Mouse (Mus musculus) forebrain, embryonic 10.5 days (tissue): Measurements from ENCODE around the gene Treml4. TPM values are rescaled to one million over a fixed set of nuclear protein-coding genes. Genes with fewer than 3 reads are reported as not detected.
"Not testable (repeated sequence)": the region's sequence is repeated elsewhere in the genome, so short reads cannot be mapped to it uniquely, and the experiment has no call there.

Source experiments
- DNase-seq: peaks from one replicate; pipeline ENCODE4 v3.0.0-alpha.2; 2017; ENCODE audit warnings: low spot score; ENCODE audit errors: extremely low spot score
- H3K27ac ChIP-seq: fragments of 300-500 bp; sonication (generic); 2 replicates; pipeline ENCODE4 v1.5.1; 2016; ENCODE audit warnings: mild to moderate bottlenecking
- H3K27me3 ChIP-seq: fragments of 300-500 bp; sonication (generic); 2 replicates; pipeline ENCODE4 v1.6.1; 2016; ENCODE audit warnings: mild to moderate bottlenecking; ENCODE audit not compliant: poor library complexity, severe bottlenecking
- H3K36me3 ChIP-seq: fragments of 300-500 bp; sonication (generic); replicated peaks from 2 replicates; pipeline ENCODE4 v1.6.1; 2016; ENCODE audit warnings: mild to moderate bottlenecking, moderate library complexity
- H3K4me1 ChIP-seq: fragments of 300-500 bp; sonication (generic); 2 replicates; pipeline ENCODE4 v1.6.1; 2016
- H3K4me3 ChIP-seq: fragments of 300-500 bp; sonication (generic); 2 replicates; pipeline ENCODE4 v1.5.1; 2016; ENCODE audit warnings: mild to moderate bottlenecking, moderate library complexity
- H3K9me3 ChIP-seq: fragments of 300-500 bp; sonication (generic); 2 replicates; pipeline ENCODE4 v1.6.1; 2016; ENCODE audit warnings: mild to moderate bottlenecking, moderate library complexity
- WGBS: fragments of 180-500 bp; shearing (Covaris S2); methylation state at CpG from one replicate; pipeline ENCODE4 v1.1.7; 2016; 5-methylcytosine and 5-hydroxymethylcytosine counted together
- polyA plus RNA-seq: library from polyadenylated mRNA; unstranded; fragments of >200 nt; fragmentation: Nextera tagmentation; extraction: Ambion mirVana; gene quantifications from 2 replicates; pipeline ENCODE4 v1.2.1, GENCODE M21; 2016

Gene Treml4
- polyA plus RNA-seq, 1 experiment from 2014 or later, result not detected

DNA sequence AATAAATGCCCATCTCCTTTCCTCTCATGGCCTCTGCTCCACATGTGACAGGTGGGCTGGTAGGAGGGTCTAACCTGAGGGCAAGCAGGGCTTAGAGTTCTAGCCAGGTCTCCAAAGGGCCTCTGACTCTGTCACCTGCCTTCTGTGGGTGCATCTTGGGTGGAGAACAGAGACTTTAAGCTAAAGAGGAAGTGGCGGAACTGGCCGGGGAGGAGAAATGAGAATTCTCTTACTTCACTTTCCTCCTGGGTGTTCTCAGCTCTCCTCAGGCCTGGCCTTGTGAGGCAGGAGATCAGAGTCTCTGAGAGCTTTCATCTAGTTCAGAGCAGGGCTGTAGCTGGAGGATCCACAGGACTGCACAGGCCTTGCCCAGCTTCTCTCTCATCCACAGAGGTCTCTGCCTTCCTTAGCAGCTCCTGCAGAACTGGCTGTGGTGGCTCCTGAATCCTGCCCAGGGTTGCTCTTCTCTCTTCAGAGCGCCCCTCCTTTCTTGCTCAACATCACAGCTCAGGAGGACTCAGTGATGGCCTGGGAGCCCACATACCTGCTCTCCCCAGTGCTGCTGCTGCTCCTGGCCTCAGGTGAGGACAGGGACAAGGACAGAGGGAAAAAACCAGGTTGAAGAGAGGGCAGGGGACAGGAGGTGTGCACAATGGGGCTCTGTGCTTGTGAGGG lies 51.9 kb downstream of the Treml4 start, which contains the start of gene B430306N03Rik:
B430306N03Rik (plus strand) TSS at position 237 of the 675 bp plus-strand sequence.
- WGBS, result 83% methylated on average over 3 of the region's 3 CpGs
- not testable (repeated sequence) for H3K4me3 ChIP-seq

GRCm38 (mm10) chr17:48318686-48319085 lies 54.6 kb downstream of the Treml4 start:
- DNase-seq, result no peak
- H3K4me1 ChIP-seq, result peaks cover 3% of the 10 kb centered on the region; the same call in 1 of the 2 replicates
- 95% methylated on average over 1 of the region's 1 CpGs for WGBS
- H3K27ac ChIP-seq, result no peak overlapping the region
- H3K36me3 ChIP-seq, result no peaks in the 10 kb centered on the region
- H3K27me3 ChIP-seq, result no peaks in the 10 kb centered on the region
- H3K9me3 ChIP-seq, result no peaks in the 10 kb centered on the region
- H3K4me3 ChIP-seq, result no peak overlapping the region

More for the DNA sequence above, 51.9 kb downstream of the Treml4 start, which contains the start of gene B430306N03Rik:
- not testable (repeated sequence) for H3K36me3 ChIP-seq, H3K27me3 ChIP-seq, H3K4me1 ChIP-seq, DNase-seq, H3K9me3 ChIP-seq, H3K27ac ChIP-seq

DNA sequence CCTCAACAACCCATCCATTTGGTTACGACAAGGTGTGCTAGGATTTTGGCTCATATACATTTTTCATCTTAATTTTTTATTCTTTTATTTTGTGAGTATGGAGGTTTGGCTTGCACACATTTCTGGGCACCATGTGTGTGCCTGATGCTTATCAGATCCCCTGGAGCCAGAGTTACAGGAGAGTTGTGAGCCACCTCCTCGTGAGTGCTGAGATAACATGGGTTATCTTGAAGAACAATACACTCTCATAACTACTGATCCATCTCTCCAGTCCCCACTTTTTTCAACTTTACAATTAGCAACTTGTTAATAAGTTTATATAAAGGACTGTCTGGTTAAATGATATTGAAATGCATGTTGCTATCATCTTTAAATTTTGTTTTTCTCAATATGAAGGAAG lies 57.2 kb downstream of the Treml4 start:
- Histone ChIP-seq H3K9me3 (no peaks in the 10 kb centered on the region), H3K27me3 (no peaks in the 10 kb centered on the region), H3K27ac (no peak overlapping the region), H3K4me1 (peaks cover 3% of the 10 kb centered on the region; the same call in 1 of the 2 replicates), H3K4me3 (no peak overlapping the region), H3K36me3 (no peaks in the 10 kb centered on the region)
- no peak for DNase-seq
- WGBS, result 90% methylated on average over 2 of the region's 2 CpGs

DNA sequence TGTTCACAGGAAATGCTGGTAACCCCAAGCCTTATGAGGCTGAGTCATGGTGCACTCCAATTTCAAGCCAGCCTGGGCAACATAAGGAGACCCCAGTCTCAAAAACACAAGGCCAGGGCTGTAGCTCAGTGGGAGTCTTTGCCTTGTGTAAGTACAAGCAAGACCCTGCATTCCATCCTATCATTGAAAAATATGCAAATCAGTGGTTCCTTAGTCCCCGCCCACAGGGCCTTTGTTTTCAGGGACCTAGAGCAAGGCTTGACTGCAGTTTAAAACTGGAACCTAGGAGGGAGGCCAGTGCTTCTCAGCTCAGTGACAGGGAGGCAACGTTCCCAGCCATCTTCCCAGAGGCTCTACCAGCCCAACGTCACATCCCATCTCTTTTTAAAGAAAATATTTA lies 59.1 kb downstream of the Treml4 start:
- no peak for DNase-seq
- 78% methylated on average over 3 of the region's 3 CpGs for WGBS
- H3K4me1 ChIP-seq, result peaks cover 3% of the 10 kb centered on the region; the same call in 1 of the 2 replicates
- H3K4me3 ChIP-seq, result no peak overlapping the region
- no peaks in the 10 kb centered on the region for H3K9me3 ChIP-seq
- H3K36me3 ChIP-seq, result no peaks in the 10 kb centered on the region
- no peak overlapping the region for H3K27ac ChIP-seq
- no peaks in the 10 kb centered on the region for H3K27me3 ChIP-seq

- no peaks in the 10 kb centered on the region for H3K36me3 ChIP-seq
- H3K27me3 ChIP-seq, result no peaks in the 10 kb centered on the region
- peaks cover 3% of the 10 kb centered on the region; the same call in 1 of the 2 replicates for H3K4me1 ChIP-seq
- H3K9me3 ChIP-seq, result no peaks in the 10 kb centered on the region
- 91% methylated on average over 5 of the region's 5 CpGs for WGBS
- H3K27ac ChIP-seq, result no peak overlapping the region
- no peak overlapping the region for H3K4me3 ChIP-seq
- no peak for DNase-seq
Observed at GRCm38 (mm10) chr17:48324258-48324657, 60.2 kb downstream of the Treml4 start.

Other genes with a start within 250 kb of the Treml4 start
- not detected in 2 replicates for gene 1700122O11Rik, start 226.0 kb upstream of the Treml4 start, polyA plus RNA-seq
- gene 1700067P10Rik, start 175.0 kb upstream of the Treml4 start, polyA plus RNA-seq, result not detected in 2 replicates
- not detected in 2 replicates for gene 9830107B12Rik, start 118.0 kb upstream of the Treml4 start, polyA plus RNA-seq
- not detected in 2 replicates for gene A530064D06Rik, start 97.0 kb upstream of the Treml4 start, polyA plus RNA-seq
- gene Trem1, start 31.5 kb upstream of the Treml4 start, polyA plus RNA-seq, result not detected in 2 replicates
- not detected in 2 replicates for gene Trem3, start 16.5 kb upstream of the Treml4 start, polyA plus RNA-seq
- gene Treml2, start 35.2 kb downstream of the Treml4 start, polyA plus RNA-seq, result 0.42 and 0.57 TPM in 2 replicates
- 0.06 TPM in 1 of 2 replicates, not detected in the other for gene B430306N03Rik, start 51.8 kb downstream of the Treml4 start, polyA plus RNA-seq
- gene Trem2, start 82.1 kb downstream of the Treml4 start, polyA plus RNA-seq, result 0.87 and 1.2 TPM in 2 replicates
- gene Treml1, start 95.6 kb downstream of the Treml4 start, polyA plus RNA-seq, result 1.5 and 2.6 TPM in 2 replicates
- 18.7 and 19.0 TPM in 2 replicates for gene Nfya, start 145.6 kb downstream of the Treml4 start, polyA plus RNA-seq
- gene Oard1, start 145.7 kb downstream of the Treml4 start, polyA plus RNA-seq, result 107 TPM in 2 replicates
- 0.64 and 0.78 TPM in 2 replicates for gene Apobec2, start 168.6 kb downstream of the Treml4 start, polyA plus RNA-seq
- gene Tspo2, start 187.2 kb downstream of the Treml4 start, polyA plus RNA-seq, result not detected in 2 replicates
- 0.07 and 0.27 TPM in 2 replicates for gene Unc5cl, start 190.6 kb downstream of the Treml4 start, polyA plus RNA-seq